Mouse (Mus musculus) ES-E14 (cell line): ENCODE measurements at regions not wholly inside any gene's neighbourhood (a gene's known extent, or its start where the extent isn't known, plus 50 kb on each side); places are given as distances from the start of the nearest gene placed in this dataset.

Experiments
- DNase-seq: peaks from one replicate; pipeline ENCODE4 v3.0.0-alpha.2; 2013; ENCODE audit warnings: low read depth, low spot score
- H3K27ac ChIP-seq: 2 replicates; pipeline ENCODE4 v1.5.1; 2012; ENCODE audit warnings: low read depth, mild to moderate bottlenecking, low read length, moderate library complexity, mixed read lengths; ENCODE audit not compliant: poor library complexity, insufficient read depth, severe bottlenecking
- H3K36me3 ChIP-seq: 2 replicates; pipeline ENCODE4 v1.6.1; 2012; ENCODE audit warnings: mild to moderate bottlenecking, low read length, moderate library complexity, mixed read lengths; ENCODE audit not compliant: control insufficient read depth, poor library complexity, insufficient read depth, severe bottlenecking
- H3K4me1 ChIP-seq, 2 experiments: fragments of 150-350 bp in 1 of 2; sonication (generic) in 1 of 2; 2 replicates each; pipeline ENCODE4 v1.6.1; 2012; ENCODE audit warnings: low read length in 2 of 2, mild to moderate bottlenecking in 1 of 2, mixed read lengths in 1 of 2; ENCODE audit not compliant: control insufficient read depth in 2 of 2, insufficient read depth in 2 of 2, poor library complexity in 1 of 2
- H3K4me3 ChIP-seq, 2 experiments: fragments of 150-350 bp in 1 of 2; sonication (generic) in 1 of 2; 2 replicates each; pipeline ENCODE4 v1.5.1; 2012; ENCODE audit warnings: low read length in 2 of 2, low read depth in 1 of 2, mild to moderate bottlenecking in 1 of 2, mixed read lengths in 1 of 2; ENCODE audit not compliant: insufficient read depth in 1 of 2, poor library complexity in 1 of 2, severe bottlenecking in 1 of 2
- H3K9ac ChIP-seq: 2 replicates; pipeline ENCODE4 v1.6.1; 2012; ENCODE audit warnings: low read depth, mild to moderate bottlenecking, low read length, mixed read lengths; ENCODE audit not compliant: poor library complexity, insufficient read depth, severe bottlenecking
- H3K9me3 ChIP-seq: fragments of 150-350 bp; sonication (generic); 2 replicates; pipeline ENCODE4 v1.6.1; 2012; ENCODE audit warnings: low read depth, mild to moderate bottlenecking, low read length; ENCODE audit not compliant: control insufficient read depth, insufficient read depth
- CHD2 ChIP-seq: IDR thresholded peaks from 2 replicates; pipeline ENCODE4 v1.6.1; 2014; ENCODE audit warnings: mild to moderate bottlenecking, low read depth, low read length, inconsistent platforms
- HCFC1 ChIP-seq: IDR thresholded peaks from 2 replicates; pipeline ENCODE4 v1.6.1; 2012; ENCODE audit warnings: low read length, inconsistent platforms, borderline replicate concordance; ENCODE audit not compliant: insufficient read depth
- MAFK ChIP-seq: IDR thresholded peaks from 2 replicates; pipeline ENCODE4 v1.6.1; 2014; ENCODE audit warnings: mild to moderate bottlenecking, low read depth, low read length, inconsistent platforms; ENCODE audit not compliant: insufficient read depth
- ZC3H11A ChIP-seq: IDR thresholded peaks from 2 replicates; pipeline ENCODE4 v1.6.1; 2012; ENCODE audit warnings: low read depth, mild to moderate bottlenecking, inconsistent platforms, low read length, borderline replicate concordance
- ZNF384 ChIP-seq: IDR thresholded peaks from 2 replicates; pipeline ENCODE4 v1.6.1; 2012; ENCODE audit warnings: low read depth, low read length, inconsistent platforms
- in situ Hi-C, 2 experiments: fragments of 600-800 bp; cut with MboI; formaldehyde crosslinking; loops; one replicate each; pipeline ENCODE4 v1.15.1; 2025; ENCODE audit warnings: low sequenced_read_pairs in 2 of 2, inconsistent platforms in 1 of 2; ENCODE audit not compliant: unreplicated experiment in 2 of 2

- no peak for DNase-seq
- H3K36me3 ChIP-seq: no peaks in the 10 kb centered on the region
- in situ Hi-C loops: no loop called here
- H3K9ac ChIP-seq: no peak overlapping the region
- no peak overlapping the region for H3K4me3 ChIP-seq
- H3K27ac ChIP-seq: no peak overlapping the region
- H3K4me1 ChIP-seq: no peaks in the 10 kb centered on the region
- no peak for TF ChIP-seq ZC3H11A
- TF ChIP-seq MAFK: no peak
- TF ChIP-seq CHD2: no peak
- no peak for TF ChIP-seq HCFC1
- TF ChIP-seq ZNF384: no peak
- H3K9me3 ChIP-seq: no peaks in the 10 kb centered on the region
Measured at GRCm38 (mm10) chr1:124783066-124783465, 652.5 kb downstream of the Actr3 start.

GRCm38 (mm10) chr1:124777685-124778084 lies 657.8 kb downstream of the Actr3 start:
- Histone ChIP-seq H3K4me3 (no peak overlapping the region), H3K9ac (no peak overlapping the region), H3K4me1 (no peaks in the 10 kb centered on the region), H3K36me3 (no peaks in the 10 kb centered on the region), H3K9me3 (no peaks in the 10 kb centered on the region), H3K27ac (no peak overlapping the region)
- TF ChIP-seq CHD2 (no peak), MAFK (no peak), ZC3H11A (no peak), ZNF384 (no peak), HCFC1 (no peak)
- in situ Hi-C loops: no loop called here
- DNase-seq: no peak

- H3K4me3 ChIP-seq: no peak overlapping the region
- H3K27ac ChIP-seq: no peak overlapping the region
- H3K9me3 ChIP-seq: no peaks in the 10 kb centered on the region
- in situ Hi-C loops: no loop called here
- no peak overlapping the region for H3K9ac ChIP-seq
- no peaks in the 10 kb centered on the region for H3K36me3 ChIP-seq
- TF ChIP-seq MAFK (no peak), HCFC1 (no peak), ZC3H11A (no peak), ZNF384 (no peak), CHD2 (no peak)
- DNase-seq: no peak
- no peaks in the 10 kb centered on the region for H3K4me1 ChIP-seq
Measured at GRCm38 (mm10) chr1:124756721-124757120, 678.8 kb downstream of the Actr3 start.

- TF ChIP-seq HCFC1 (no peak), ZC3H11A (no peak), CHD2 (no peak), ZNF384 (no peak), MAFK (no peak)
Measured at GRCm38 (mm10) chr1:124739777-124740176, 694.4 kb upstream of the Dpp10 start.

GRCm38 (mm10) chr1:124730364-124730763 lies 685.0 kb upstream of the Dpp10 start:
- Histone ChIP-seq H3K9me3 (no peaks in the 10 kb centered on the region), H3K9ac (no peak overlapping the region), H3K4me3 (no peak overlapping the region), H3K27ac (no peak overlapping the region), H3K4me1 (no peaks in the 10 kb centered on the region), H3K36me3 (no peaks in the 10 kb centered on the region)
- TF ChIP-seq HCFC1 (no peak), MAFK (no peak), ZNF384 (no peak), ZC3H11A (no peak), CHD2 (no peak)
- in situ Hi-C loops: no loop called here
- DNase-seq: no peak

More at GRCm38 (mm10) chr1:124739777-124740176, 694.4 kb upstream of the Dpp10 start:
- Histone ChIP-seq H3K4me1 (no peaks in the 10 kb centered on the region), H3K36me3 (no peaks in the 10 kb centered on the region), H3K9ac (no peak overlapping the region), H3K9me3 (no peaks in the 10 kb centered on the region), H3K4me3 (no peak overlapping the region), H3K27ac (no peak overlapping the region)
- in situ Hi-C loops: no loop called here
- DNase-seq: no peak
